Mouse (Mus musculus): Measurements from ENCODE around the gene Mecom.

The Mecom gene

GRCm38 (mm10) chr3:30514051-30514754 is 33.6 kb downstream of the Mecom start:
- DNase-seq (ENCODE audit: low spot score in 2 of 2): peak in 1 of 2 experiments; percentile 17

DNA sequence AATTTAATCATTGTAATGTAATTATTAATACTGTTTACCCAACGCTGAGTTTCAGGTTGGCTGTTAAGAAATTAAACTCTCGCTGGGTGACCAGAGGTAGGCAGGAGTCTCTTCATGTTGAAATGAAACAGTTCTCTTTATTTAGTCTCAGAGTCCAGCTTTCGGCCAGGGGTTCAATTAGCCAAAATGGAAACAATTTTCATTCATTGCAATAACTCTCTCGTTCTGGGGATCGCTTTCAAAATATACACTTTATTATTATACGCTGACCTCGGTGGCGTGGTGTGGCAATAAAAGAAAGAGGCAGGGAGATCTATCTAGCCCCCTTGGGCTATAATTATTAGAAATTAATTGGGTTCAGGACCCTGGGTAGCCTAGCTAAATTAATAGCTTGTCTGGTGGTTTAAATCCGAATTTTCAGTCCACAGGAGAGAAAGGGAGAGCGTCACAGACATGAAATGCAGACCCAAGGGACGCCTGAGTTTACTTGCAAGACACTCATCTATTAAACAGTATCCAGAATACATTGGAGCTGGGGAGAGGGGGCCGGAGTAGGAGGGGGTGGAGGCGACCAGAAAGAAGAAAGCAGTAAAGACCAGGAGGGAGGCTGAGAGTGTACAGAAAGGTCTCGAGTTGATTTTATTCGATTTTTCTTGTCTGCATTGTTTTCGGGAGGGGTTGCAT is 34.4 kb downstream of the Mecom start:
- DNase-seq (ENCODE audit: low spot score in 2 of 2): no peak

DNA sequence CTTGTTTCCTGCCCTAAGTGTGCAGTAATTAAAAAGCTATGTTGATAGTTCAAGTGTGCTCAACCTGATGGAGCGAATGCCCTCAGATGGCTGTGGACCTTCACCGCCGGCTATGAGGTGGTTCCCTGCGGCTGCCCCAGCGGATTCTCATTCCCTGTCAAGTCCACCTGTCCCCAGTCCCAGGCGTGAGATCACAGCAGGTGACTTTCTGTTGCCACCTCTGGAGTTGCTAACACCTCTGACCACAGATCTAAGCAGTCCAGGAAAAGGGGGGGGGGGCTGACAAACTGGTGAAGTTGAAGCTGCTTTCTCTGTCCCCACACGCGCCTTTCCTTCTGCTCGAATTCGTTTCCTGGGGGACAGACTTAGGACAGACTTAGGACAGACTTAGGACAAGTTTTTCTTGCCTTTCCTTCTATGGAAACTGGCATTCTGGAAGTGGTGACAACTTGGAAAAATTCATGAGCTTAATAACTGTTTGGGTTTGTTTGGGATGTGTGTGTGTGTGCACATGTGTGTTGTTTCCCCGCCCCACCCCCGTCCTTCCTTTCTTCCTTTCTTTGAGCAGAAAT is 35.3 kb downstream of the Mecom start:
- no peak for DNase-seq (ENCODE audit: low spot score in 2 of 2)

- no peak for DNase-seq (ENCODE audit: low spot score in 2 of 2)
These were observed 36.0 kb downstream of the Mecom start for GRCm38 (mm10) chr3:30511796-30512195.

DNA sequence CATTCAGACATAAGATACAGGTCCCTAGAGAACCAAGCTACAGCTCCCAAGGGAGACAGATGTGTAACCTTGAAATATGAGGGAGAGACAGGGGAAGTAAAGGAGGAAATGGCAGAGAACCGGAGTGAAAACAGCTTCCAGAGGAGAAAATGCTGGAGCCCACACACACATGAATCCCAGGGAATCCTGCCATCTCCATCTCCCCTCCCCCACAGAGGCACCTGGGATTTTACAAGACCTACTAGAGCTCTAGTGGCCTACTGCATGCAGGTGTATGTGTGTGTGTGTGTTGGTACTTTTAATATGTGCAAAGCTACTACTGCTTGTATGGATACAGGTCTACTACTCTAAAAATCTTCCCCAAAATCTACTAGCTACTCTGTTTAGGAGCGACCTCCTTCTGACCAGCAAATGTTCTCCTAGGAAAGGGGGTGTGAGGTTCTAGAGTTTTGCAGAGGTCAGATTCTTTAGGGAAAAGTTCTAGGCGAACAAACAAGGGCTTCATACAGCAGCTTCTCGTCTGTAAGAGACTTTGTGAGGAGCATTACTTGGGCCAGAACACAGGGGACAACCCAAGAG is 36.7 kb downstream of the Mecom start:
- DNase-seq (ENCODE audit: low spot score in 2 of 2): no peak

DNA sequence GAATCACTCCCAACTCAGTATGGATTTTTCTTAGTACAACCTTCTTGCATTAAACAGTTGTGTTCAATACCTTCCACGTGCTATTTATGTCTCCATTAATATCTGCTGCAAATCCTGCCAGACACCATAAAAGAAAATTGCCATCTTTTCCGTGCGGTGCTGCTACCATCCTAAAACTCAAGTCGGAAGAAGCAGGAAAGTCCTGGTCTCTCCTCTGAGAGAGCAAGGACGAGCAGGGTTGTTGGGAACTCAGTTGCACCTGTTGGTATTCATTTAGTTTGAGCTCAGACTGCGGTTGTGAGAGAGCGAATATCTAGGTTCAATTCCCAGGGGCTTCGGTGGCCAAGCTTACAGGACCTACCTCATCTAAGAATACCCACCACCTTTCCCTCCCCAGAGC is 37.2 kb downstream of the Mecom start:
- DNase-seq (ENCODE audit: low spot score in 2 of 2): no peak

- DNase-seq (ENCODE audit: low spot score in 2 of 2): no peak
These were observed 37.7 kb downstream of the Mecom start for GRCm38 (mm10) chr3:30510105-30510504.

- no peak for DNase-seq (ENCODE audit: low spot score in 2 of 2)
These were observed 38.6 kb downstream of the Mecom start for GRCm38 (mm10) chr3:30508930-30509910.

DNA sequence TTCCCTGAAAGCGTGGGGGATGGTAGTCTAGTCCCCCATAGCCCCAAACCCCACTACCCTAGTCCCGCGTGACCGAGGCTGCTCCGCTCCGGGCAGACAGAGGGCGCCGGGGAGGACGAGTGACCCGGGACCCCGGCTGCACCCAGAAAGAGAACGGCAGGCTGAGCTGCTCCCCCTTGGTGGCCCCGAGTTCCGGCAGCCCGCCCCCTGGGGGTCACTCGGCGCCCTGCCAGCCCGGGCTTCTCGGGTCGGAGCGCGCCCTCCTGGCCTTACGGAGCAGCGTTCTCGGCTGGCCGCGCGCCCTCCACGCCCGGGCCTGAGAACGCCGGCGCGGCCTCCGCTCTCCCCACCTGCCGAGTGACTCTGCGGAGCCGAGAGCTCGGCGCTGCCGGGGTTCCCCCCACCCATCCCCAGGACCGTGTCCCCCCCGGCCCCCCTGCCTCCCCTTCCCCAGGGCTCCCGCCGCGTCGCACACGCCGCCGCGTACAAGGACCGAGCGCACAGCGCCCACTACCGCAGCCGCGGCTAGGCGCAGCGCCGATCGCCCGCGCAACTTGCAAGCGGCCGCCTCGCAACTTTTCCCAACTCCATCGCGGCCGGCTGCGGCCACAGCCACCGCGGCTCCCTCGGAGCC is 39.4 kb downstream of the Mecom start:
- no peak for DNase-seq (ENCODE audit: low spot score in 2 of 2)

DNA sequence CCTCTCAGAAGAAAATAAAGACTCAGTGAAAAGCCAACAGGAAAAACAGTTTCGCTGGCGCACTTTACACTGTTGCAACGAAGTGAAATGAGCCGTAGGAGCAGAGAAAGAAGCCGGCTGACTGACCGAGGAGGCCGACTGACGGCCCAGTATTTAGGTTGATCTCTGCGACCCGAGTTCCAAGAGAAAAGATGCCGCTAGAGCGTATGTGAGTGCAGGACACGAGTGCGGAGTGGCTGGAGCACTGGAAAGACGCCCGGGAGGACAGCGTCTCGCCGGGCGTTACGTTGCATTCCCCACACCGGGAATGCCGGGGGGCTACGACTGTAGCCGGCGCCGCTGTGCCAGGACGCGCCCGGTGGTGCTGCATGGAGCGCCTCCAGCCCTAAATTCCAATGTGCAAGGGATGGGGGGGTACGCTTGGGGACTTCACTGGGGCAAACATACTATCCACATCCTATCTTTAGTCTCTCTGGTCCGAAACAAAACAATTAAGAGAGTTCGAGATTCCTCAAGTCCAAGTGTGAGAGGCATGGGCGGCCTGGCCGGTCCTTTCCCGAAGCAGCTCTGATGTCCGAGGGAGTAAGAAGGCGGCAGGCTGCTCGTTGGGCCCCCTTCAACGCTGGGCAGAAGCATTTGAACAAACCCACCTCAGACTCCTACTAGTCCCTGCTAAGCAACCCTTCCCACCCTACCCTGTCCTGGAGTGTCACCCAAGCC is 40.1 kb downstream of the Mecom start:
- no peak for DNase-seq (ENCODE audit: low spot score in 2 of 2)

- peak; percentile 17 to 40 for DNase-seq (ENCODE audit: low spot score in 2 of 2)
These were observed 40.7 kb downstream of the Mecom start for GRCm38 (mm10) chr3:30507028-30507575.

GRCm38 (mm10) chr3:30506329-30507027 is 41.3 kb downstream of the Mecom start:
- DNase-seq (ENCODE audit: low spot score in 2 of 2): no peak

- DNase-seq (ENCODE audit: low spot score in 2 of 2): no peak
These were observed 42.0 kb downstream of the Mecom start for GRCm38 (mm10) chr3:30505741-30506251.

DNA sequence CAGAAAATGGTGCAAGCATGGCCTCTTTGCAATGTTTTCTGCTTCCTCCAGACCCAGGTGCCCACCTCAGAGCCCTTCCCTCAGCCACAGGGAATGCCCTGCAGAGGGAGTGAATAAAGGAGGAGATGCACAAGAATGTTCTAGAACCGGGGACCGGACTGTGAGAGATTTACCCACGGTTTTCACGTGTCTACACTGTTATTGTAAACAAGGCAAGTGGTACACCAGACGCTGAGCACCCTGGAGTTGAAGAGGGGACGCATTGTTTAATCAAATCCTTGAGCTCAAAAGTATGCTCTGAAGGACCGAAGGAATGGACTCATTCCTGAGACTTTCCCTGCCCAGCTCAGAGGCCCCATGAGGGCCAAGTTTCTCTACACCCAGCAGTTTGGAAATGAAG is 43.2 kb downstream of the Mecom start:
- no peak for DNase-seq (ENCODE audit: low spot score in 2 of 2)

GRCm38 (mm10) chr3:30503821-30504220 is 44.0 kb downstream of the Mecom start:
- no peak for DNase-seq (ENCODE audit: low spot score in 2 of 2)

DNA sequence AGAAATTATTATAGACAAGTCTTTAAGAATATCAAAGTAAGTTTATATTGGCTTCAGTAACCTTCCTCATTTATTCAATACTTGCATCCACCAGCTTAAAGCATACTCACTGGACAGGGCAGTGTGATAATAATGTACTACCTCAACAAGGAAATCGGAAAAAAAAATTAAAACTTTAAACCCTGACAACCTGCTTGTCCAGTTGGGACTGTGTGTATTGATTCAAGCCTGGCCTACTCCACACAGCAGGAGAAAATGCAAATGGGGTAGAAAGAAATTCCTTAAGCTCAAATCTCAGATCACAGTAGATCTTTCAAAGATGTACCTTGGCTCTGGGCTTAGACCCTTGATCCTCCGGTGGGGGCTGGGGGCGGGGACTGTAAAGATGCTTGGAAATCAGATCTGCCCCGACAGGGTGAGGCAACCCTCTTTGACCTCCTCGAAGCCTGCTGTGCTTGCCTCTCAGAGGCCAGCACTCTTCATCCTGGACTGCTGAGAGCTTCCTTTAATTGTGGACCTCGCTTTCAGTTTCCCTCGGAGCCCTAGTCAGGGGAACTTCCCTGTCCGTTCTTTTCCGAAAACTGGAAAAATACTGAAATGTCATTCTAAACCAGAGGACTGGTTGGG is 49.5 kb downstream of the Mecom start:
- DNase-seq (ENCODE audit: low spot score in 2 of 2): no peak

DNA sequence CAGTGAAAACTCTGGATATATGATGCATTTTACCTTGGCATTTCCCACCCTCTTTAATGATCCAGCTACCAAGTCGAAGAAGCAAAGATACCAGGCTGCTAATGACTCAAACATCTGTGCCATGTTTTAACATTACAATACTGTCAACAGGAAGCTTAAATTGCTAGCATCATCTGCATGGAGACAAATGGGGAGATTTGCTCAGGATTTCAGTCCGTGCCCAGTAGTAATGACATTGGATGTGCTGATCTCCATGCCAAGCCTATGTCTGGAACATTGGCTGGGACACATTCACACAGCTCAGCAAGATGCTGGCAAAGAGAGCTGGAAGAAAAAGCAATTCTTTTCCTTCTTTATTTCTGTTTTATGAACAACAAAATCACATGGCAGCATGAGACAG is 53.4 kb downstream of the Mecom start:
- DNase-seq (ENCODE audit: low spot score in 2 of 2): no peak

DNA sequence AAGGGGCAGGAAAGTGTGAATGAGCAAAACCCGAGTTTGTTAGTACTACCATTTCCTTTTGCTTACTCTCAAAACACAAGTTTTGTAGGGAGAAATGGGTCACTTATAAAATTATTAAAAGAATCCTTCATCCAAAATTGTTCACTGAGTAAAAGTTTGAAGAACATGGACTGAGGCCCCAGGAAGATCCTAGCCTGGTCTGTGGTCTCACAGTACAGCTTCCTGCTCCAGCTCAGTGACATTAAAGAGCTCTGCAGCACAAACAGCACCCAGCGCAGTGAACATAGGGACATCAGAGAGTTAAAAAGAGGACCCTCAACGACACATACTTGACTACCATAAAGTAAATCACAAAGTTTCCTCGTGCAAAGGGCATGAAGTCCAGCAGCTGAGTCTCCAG is 59.0 kb downstream of the Mecom start:
- DNase-seq (ENCODE audit: low spot score in 2 of 2): no peak

DNA sequence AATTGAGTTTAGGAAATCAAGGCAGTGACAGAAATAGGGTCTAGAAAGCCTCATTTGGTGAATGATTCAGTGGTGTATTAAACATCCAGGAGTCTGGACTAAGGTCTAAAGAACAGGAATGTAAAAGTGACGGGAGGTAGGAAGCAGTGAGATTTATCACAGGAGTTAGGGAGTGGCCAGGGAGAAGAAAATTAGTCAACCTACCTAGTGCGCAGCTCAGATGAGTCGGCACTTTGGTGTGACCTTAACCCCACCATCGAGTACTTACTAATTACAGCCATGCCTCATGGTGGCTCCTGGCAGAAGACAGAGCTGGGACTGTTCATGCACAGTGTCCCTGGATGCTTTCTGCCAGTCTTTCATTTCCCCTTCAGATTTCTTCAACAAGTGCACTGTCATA is 61.4 kb downstream of the Mecom start:
- no peak for DNase-seq (ENCODE audit: low spot score in 2 of 2)
